Mouse (Mus musculus): Measurements from ENCODE around the gene Asb3. TPM values are rescaled to one million over a fixed set of nuclear protein-coding genes. Genes with fewer than 3 reads are reported as not detected.

Asb3 gene
- polyA plus RNA-seq, 1 experiment from 2014 or later, result 30.8 TPM

GRCm38 (mm10) chr11:30943522-30943921, 58.3 kb downstream of the Asb3 start:
- ATAC-seq (ENCODE audit: borderline replicate concordance, extremely low read depth, low FRiP score, low TSS enrichment), result no peak
- no peak overlapping the region for H3K27ac ChIP-seq
- no peak overlapping the region for H3K4me3 ChIP-seq
- H3K36me3 ChIP-seq, result peaks cover 60% of the 10 kb centered on the region
- no peaks in the 10 kb centered on the region for H3K9me3 ChIP-seq
- no peaks in the 10 kb centered on the region for H3K27me3 ChIP-seq
- H3K9ac ChIP-seq, result no peak overlapping the region
- no peaks in the 10 kb centered on the region for H3K4me1 ChIP-seq
- 88% methylated on average over 2 of the region's 2 CpGs for WGBS
- H3K4me2 ChIP-seq, result no peak overlapping the region

- Histone ChIP-seq H3K36me3 (peaks cover 29% of the 10 kb centered on the region), H3K27me3 (no peaks in the 10 kb centered on the region), H3K9me3 (no peaks in the 10 kb centered on the region), H3K27ac (no peak overlapping the region), H3K4me3 (peak overlapping the region; percentile 93), H3K9ac (0 out of 2 replicates have a peak overlapping the region, but pooled peaks have one; percentile 84), H3K4me1 (peaks cover 12% of the 10 kb centered on the region), H3K4me2 (peak overlapping the region; percentile 55)
- ATAC-seq (ENCODE audit: borderline replicate concordance, extremely low read depth, low FRiP score, low TSS enrichment), result no peak
- WGBS, result 28% methylated on average over 5 of the region's 5 CpGs
Observed at GRCm38 (mm10) chr11:30952829-30953228, 67.6 kb downstream of the Asb3 start.

GRCm38 (mm10) chr11:30953469-30954154, 68.4 kb downstream of the Asb3 start:
- H3K27me3 ChIP-seq, result no peaks in the 10 kb centered on the region
- WGBS, result 4% methylated on average over 30 of the region's 32 CpGs
- peak; percentile 92 for ATAC-seq (ENCODE audit: borderline replicate concordance, extremely low read depth, low FRiP score, low TSS enrichment)
- H3K27ac ChIP-seq, result peak overlapping the region; percentile 83
- no peaks in the 10 kb centered on the region for H3K9me3 ChIP-seq
- peaks cover 25% of the 10 kb centered on the region for H3K36me3 ChIP-seq
- peaks cover 12% of the 10 kb centered on the region for H3K4me1 ChIP-seq
- peak overlapping the region; percentile 84 for H3K9ac ChIP-seq
- H3K4me2 ChIP-seq, result peak overlapping the region; percentile 55
- H3K4me3 ChIP-seq, result peak overlapping the region; percentile 93

- no peaks in the 10 kb centered on the region for H3K27me3 ChIP-seq
- H3K4me1 ChIP-seq, result peaks cover 12% of the 10 kb centered on the region
- peak within 1 kb of the TSS; percentile 89 for H3K9ac ChIP-seq
- peak within 1 kb of the TSS; percentile 77 for H3K4me2 ChIP-seq
- H3K36me3 ChIP-seq, result peaks cover 18% of the 10 kb centered on the region
- no peaks in the 10 kb centered on the region for H3K9me3 ChIP-seq
- peak within 1 kb of the TSS; percentile 83 for H3K27ac ChIP-seq
- H3K4me3 ChIP-seq, result peak within 1 kb of the TSS; percentile 93
- ATAC-seq (ENCODE audit: borderline replicate concordance, extremely low read depth, low FRiP score, low TSS enrichment), result peak; percentile 98
- WGBS, result under 1% methylated on average over 40 of the region's 40 CpGs
Observed at GRCm38 (mm10) chr11:30954279-30954725, 69.1 kb downstream of the Asb3 start, which contains the start of gene Erlec1. TSS of gene Erlec1 (minus strand) at chr11:30954335.

GRCm38 (mm10) chr11:30985237-30985636, 100.0 kb downstream of the Asb3 start:
- no peak for ATAC-seq (ENCODE audit: borderline replicate concordance, extremely low read depth, low FRiP score, low TSS enrichment)
- H3K27ac ChIP-seq, result no peak overlapping the region
- no peaks in the 10 kb centered on the region for H3K9me3 ChIP-seq
- H3K4me3 ChIP-seq, result peak overlapping the region; percentile 54; the same call in 1 of the 2 replicates
- H3K36me3 ChIP-seq, result no peaks in the 10 kb centered on the region
- H3K27me3 ChIP-seq, result no peaks in the 10 kb centered on the region
- WGBS, result 42% methylated on average over 2 of the region's 2 CpGs
- peaks cover 5% of the 10 kb centered on the region for H3K4me1 ChIP-seq
- H3K9ac ChIP-seq, result no peak overlapping the region
- peak overlapping the region; percentile 74 for H3K4me2 ChIP-seq

- peak; percentile 98 for ATAC-seq (ENCODE audit: borderline replicate concordance, extremely low read depth, low FRiP score, low TSS enrichment)
Observed at GRCm38 (mm10) chr11:30985877-30986624, 100.8 kb downstream of the Asb3 start, which contains the start of gene Chac2. TSS of gene Chac2 (minus strand) at chr11:30986350.

GRCm38 (mm10) chr11:30986625-30987017, 101.4 kb downstream of the Asb3 start:
- Histone ChIP-seq H3K27me3 (no peaks in the 10 kb centered on the region), H3K9ac (peak overlapping the region; percentile 54), H3K36me3 (no peaks in the 10 kb centered on the region), H3K4me2 (peak overlapping the region; percentile 74), H3K4me1 (peaks cover 5% of the 10 kb centered on the region), H3K4me3 (peak overlapping the region; percentile 54), H3K9me3 (no peaks in the 10 kb centered on the region), H3K27ac (peak overlapping the region; percentile 69)
- ATAC-seq (ENCODE audit: borderline replicate concordance, extremely low read depth, low FRiP score, low TSS enrichment), result peak; percentile 72; the same call in 1 of the 2 replicates
- WGBS, result 2% methylated on average over 2 of the region's 2 CpGs

More at GRCm38 (mm10) chr11:30985877-30986624, 100.8 kb downstream of the Asb3 start, which contains the start of gene Chac2:
- Histone ChIP-seq H3K36me3 (no peaks in the 10 kb centered on the region), H3K4me3 (peak within 1 kb of the TSS; percentile 54), H3K9ac (peak within 1 kb of the TSS; percentile 54), H3K4me2 (peak within 1 kb of the TSS; percentile 74), H3K4me1 (peaks cover 5% of the 10 kb centered on the region), H3K9me3 (no peaks in the 10 kb centered on the region), H3K27ac (peak within 1 kb of the TSS; percentile 69), H3K27me3 (no peaks in the 10 kb centered on the region)
- 1% methylated on average over 22 of the region's 22 CpGs for WGBS

- Histone ChIP-seq H3K9ac (no peak overlapping the region), H3K27me3 (no peaks in the 10 kb centered on the region), H3K27ac (no peak overlapping the region), H3K9me3 (no peaks in the 10 kb centered on the region), H3K36me3 (no peaks in the 10 kb centered on the region), H3K4me3 (no peak overlapping the region), H3K4me1 (no peaks in the 10 kb centered on the region), H3K4me2 (no peak overlapping the region)
- 82% methylated on average over 3 of the region's 3 CpGs for WGBS
- no peak for ATAC-seq (ENCODE audit: borderline replicate concordance, extremely low read depth, low FRiP score, low TSS enrichment)
Observed at GRCm38 (mm10) chr11:30996670-30997069, 111.5 kb downstream of the Asb3 start.

GRCm38 (mm10) chr11:30998199-30998598, 113.0 kb downstream of the Asb3 start:
- whole genome bisulfite sequencing, result 84% methylated on average over 5 of the region's 5 CpGs
- H3K27me3 ChIP-seq, result no peaks in the 10 kb centered on the region

GRCm38 (mm10) chr11:30998704-30999103, 113.5 kb downstream of the Asb3 start:
- H3K27ac ChIP-seq, result no peak overlapping the region
- H3K4me1 ChIP-seq, result no peaks in the 10 kb centered on the region
- no peaks in the 10 kb centered on the region for H3K27me3 ChIP-seq
- H3K36me3 ChIP-seq, result no peaks in the 10 kb centered on the region
- no peak overlapping the region for H3K4me3 ChIP-seq
- no peak overlapping the region for H3K9ac ChIP-seq
- 62% methylated on average over 2 of the region's 2 CpGs for WGBS
- no peak for ATAC-seq (ENCODE audit: borderline replicate concordance, extremely low read depth, low FRiP score, low TSS enrichment)
- no peak overlapping the region for H3K4me2 ChIP-seq
- no peaks in the 10 kb centered on the region for H3K9me3 ChIP-seq

More at GRCm38 (mm10) chr11:30998199-30998598, 113.0 kb downstream of the Asb3 start:
- ATAC-seq (ENCODE audit: borderline replicate concordance, extremely low read depth, low FRiP score, low TSS enrichment), result no peak
- no peak overlapping the region for H3K27ac ChIP-seq
- no peak overlapping the region for H3K4me3 ChIP-seq
- H3K9ac ChIP-seq, result no peak overlapping the region
- no peak overlapping the region for H3K4me2 ChIP-seq
- no peaks in the 10 kb centered on the region for H3K4me1 ChIP-seq
- no peaks in the 10 kb centered on the region for H3K36me3 ChIP-seq
- no peaks in the 10 kb centered on the region for H3K9me3 ChIP-seq

GRCm38 (mm10) chr11:31000028-31000427, 114.8 kb downstream of the Asb3 start:
- H3K9ac ChIP-seq, result no peak overlapping the region
- WGBS, result 81% methylated on average over 2 of the region's 2 CpGs
- no peak overlapping the region for H3K27ac ChIP-seq
- H3K36me3 ChIP-seq, result no peaks in the 10 kb centered on the region
- no peaks in the 10 kb centered on the region for H3K4me1 ChIP-seq
- H3K4me3 ChIP-seq, result no peak overlapping the region
- H3K4me2 ChIP-seq, result no peak overlapping the region
- no peaks in the 10 kb centered on the region for H3K9me3 ChIP-seq
- ATAC-seq (ENCODE audit: borderline replicate concordance, extremely low read depth, low FRiP score, low TSS enrichment), result no peak
- no peaks in the 10 kb centered on the region for H3K27me3 ChIP-seq
